Mouse (Mus musculus) myocyte (in vitro differentiated cells): ENCODE results near the gene Csnk1e. TPM values are rescaled to one million over a fixed set of nuclear protein-coding genes. Genes with fewer than 3 reads are reported as not detected.

Experiments
- H3K27me3 ChIP-seq: one replicate; pipeline ENCODE4 v1.6.1; 2011; ENCODE audit not compliant: control insufficient read depth, insufficient read depth, insufficient read length
- H3K36me3 ChIP-seq: one replicate; pipeline ENCODE4 v1.6.1; 2011; ENCODE audit not compliant: control insufficient read depth, insufficient read depth
- H3K4me2 ChIP-seq: one replicate; pipeline ENCODE4 v1.6.1; 2011; ENCODE audit warnings: low read depth, control low read depth
- H3K4me3 ChIP-seq: one replicate; pipeline ENCODE4 v1.5.1; 2011; ENCODE audit warnings: mild to moderate bottlenecking, control low read depth, moderate library complexity
- H3K79me2 ChIP-seq: one replicate; pipeline ENCODE4 v1.6.1; 2011; ENCODE audit not compliant: control insufficient read depth, insufficient read depth
- H3ac ChIP-seq: one replicate; pipeline ENCODE4 v1.6.1; 2011; ENCODE audit not compliant: control insufficient read depth, insufficient read length
- CEBPB ChIP-seq: IDR thresholded peaks from 2 replicates; pipeline ENCODE4 v1.6.1; 2011; ENCODE audit warnings: mild to moderate bottlenecking, moderate library complexity; ENCODE audit not compliant: poor library complexity, insufficient read depth, severe bottlenecking
- E2F4 ChIP-seq: IDR thresholded peaks from one replicate; pipeline ENCODE4 v1.6.1; 2011; ENCODE audit warnings: mild to moderate bottlenecking, control low read depth, moderate library complexity; ENCODE audit not compliant: insufficient read depth
- MAX ChIP-seq: IDR thresholded peaks from one replicate; pipeline ENCODE4 v1.6.1; 2011; ENCODE audit warnings: low read depth, mild to moderate bottlenecking, control low read depth
- MYOD1 ChIP-seq, 3 experiments: IDR thresholded peaks; one replicate each; pipeline ENCODE4 v1.6.1; 2011; ENCODE audit warnings: control low read depth in 2 of 3, low read depth in 2 of 3, mild to moderate bottlenecking in 2 of 3, moderate library complexity in 1 of 3; ENCODE audit not compliant: insufficient read length in 2 of 3, control insufficient read depth in 1 of 3
- MYOG ChIP-seq, 3 experiments: IDR thresholded peaks; one replicate each; pipeline ENCODE4 v1.6.1; 2011; ENCODE audit warnings: control low read depth in 2 of 3, low read depth in 2 of 3, mild to moderate bottlenecking in 2 of 3; ENCODE audit not compliant: insufficient read length in 2 of 3, control insufficient read depth in 1 of 3, insufficient read depth in 1 of 3
- POLR2A ChIP-seq: IDR thresholded peaks from one replicate; pipeline ENCODE4 v1.6.1; 2011; ENCODE audit warnings: low read depth, mild to moderate bottlenecking, control low read depth, moderate library complexity; ENCODE audit not compliant: insufficient read length
- POLR2AphosphoS2 ChIP-seq: IDR thresholded peaks from one replicate; pipeline ENCODE4 v1.6.1; 2011; ENCODE audit warnings: low read depth, control low read depth; ENCODE audit not compliant: insufficient read length
- REST ChIP-seq: IDR thresholded peaks from one replicate; pipeline ENCODE4 v1.6.1; 2011; ENCODE audit warnings: mild to moderate bottlenecking, control low read depth, moderate library complexity; ENCODE audit not compliant: insufficient read depth, insufficient read length
- SRF ChIP-seq: IDR thresholded peaks from one replicate; pipeline ENCODE4 v1.6.1; 2011; ENCODE audit warnings: low read depth; ENCODE audit not compliant: control insufficient read depth, insufficient read length
- TCF12 ChIP-seq: IDR thresholded peaks from one replicate; pipeline ENCODE4 v1.6.1; 2011; ENCODE audit warnings: mild to moderate bottlenecking, control low read depth; ENCODE audit not compliant: poor library complexity, insufficient read depth, severe bottlenecking
- TCF3 ChIP-seq: IDR thresholded peaks from one replicate; pipeline ENCODE4 v1.6.1; 2011; ENCODE audit warnings: low read depth, control low read depth; ENCODE audit not compliant: insufficient read length
- USF1 ChIP-seq: IDR thresholded peaks from one replicate; pipeline ENCODE4 v1.6.1; 2011; ENCODE audit warnings: low read depth, mild to moderate bottlenecking, control low read depth, moderate library complexity
- polyA plus RNA-seq: library from polyadenylated mRNA; unstranded; fragments of >200 nt; fragmentation: generic; extraction: Trizol; gene quantifications from one replicate; pipeline ENCODE4 v1.2.1, GENCODE M21; 2012; ENCODE audit warnings: missing spikeins

Gene Csnk1e
- polyA plus RNA-seq, 1 experiment, result 116 TPM

DNA sequence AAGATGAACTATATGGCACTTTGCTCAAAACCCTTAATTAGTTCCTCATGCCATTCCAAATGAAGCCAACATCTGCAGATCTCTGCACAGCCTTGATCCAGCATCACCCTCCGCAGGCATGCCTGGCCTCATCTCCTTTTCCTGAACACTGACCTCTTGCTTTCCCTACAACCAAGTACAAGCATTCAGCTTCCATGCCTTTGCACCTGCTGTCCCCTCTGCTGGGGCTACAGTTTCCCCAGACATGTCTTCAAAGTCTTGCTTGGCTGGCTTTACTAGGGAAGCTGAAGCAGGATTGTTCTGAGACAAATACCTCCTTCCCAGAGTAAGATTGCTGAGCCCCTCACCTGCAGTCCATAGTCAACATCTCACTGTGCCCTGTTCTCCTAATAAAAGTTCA, 51.1 kb downstream of the Csnk1e start:
- Histone ChIP-seq H3K4me3 (peak overlapping the region; percentile 72), H3K27me3 (no peaks in the 10 kb centered on the region), H3K4me2 (peak overlapping the region; percentile 92), H3K36me3 (no peaks in the 10 kb centered on the region), H3K79me2 (peaks cover 36% of the 10 kb centered on the region), H3ac (no peak overlapping the region)
- TF ChIP-seq MAX, result no peak
- TF ChIP-seq MYOG (IDR thresholded peaks at IDR 0.05; ENCODE audit: control insufficient read depth in 1 of 3, insufficient read depth in 1 of 3, insufficient read length in 2 of 3, low read depth in 2 of 3), result peak in 2 of 3 experiments; percentile 11 to 65
- TF ChIP-seq E2F4, result no peak
- no peak for TF ChIP-seq USF1
- peak; percentile 49 to 81 (median 65) for TF ChIP-seq MYOD1 (IDR thresholded peaks at IDR 0.05; ENCODE audit: control insufficient read depth in 1 of 3, insufficient read length in 2 of 3, low read depth in 2 of 3)
- no peak for TF ChIP-seq TCF12
- no peak for TF ChIP-seq CEBPB
- TF ChIP-seq POLR2A, result no peak
- TF ChIP-seq REST, result no peak
- TF ChIP-seq POLR2AphosphoS2, result no peak
- no peak for TF ChIP-seq TCF3
- TF ChIP-seq SRF, result no peak

DNA sequence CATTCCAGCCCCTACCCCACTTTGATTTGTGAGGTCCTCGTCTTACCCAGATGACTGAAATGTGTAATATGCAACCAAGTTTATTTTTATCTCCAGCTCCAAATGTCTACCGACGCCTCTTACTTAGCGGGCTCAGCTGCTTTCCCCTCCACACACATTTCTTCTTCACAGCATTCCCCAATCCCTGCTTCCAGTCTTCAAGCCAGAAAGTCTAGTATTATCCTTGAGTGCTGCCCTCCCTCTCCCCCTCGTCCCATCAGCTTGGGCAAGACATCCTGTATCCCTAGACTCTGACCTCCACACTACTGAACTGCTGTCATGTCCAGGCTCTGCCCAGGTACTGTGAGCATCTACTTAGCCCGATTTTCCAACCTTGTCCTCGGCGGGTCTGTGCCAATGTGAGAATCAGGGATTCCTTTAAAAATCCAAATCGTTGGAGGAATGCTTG, 51.6 kb downstream of the Csnk1e start:
- peak overlapping the region; percentile 58 for H3ac ChIP-seq
- peak overlapping the region; percentile 72 for H3K4me3 ChIP-seq
- H3K4me2 ChIP-seq, result peak overlapping the region; percentile 92
- H3K79me2 ChIP-seq, result peaks cover 41% of the 10 kb centered on the region
- H3K36me3 ChIP-seq, result no peaks in the 10 kb centered on the region
- H3K27me3 ChIP-seq, result no peaks in the 10 kb centered on the region
- TF ChIP-seq MYOD1 (IDR thresholded peaks at IDR 0.05; ENCODE audit: control insufficient read depth in 1 of 3, insufficient read length in 2 of 3, low read depth in 2 of 3) (peak in 1 of 3 experiments; percentile 44), POLR2A (no peak), USF1 (no peak), E2F4 (no peak), TCF12 (no peak), REST (no peak), POLR2AphosphoS2 (no peak), CEBPB (no peak), MYOG (IDR thresholded peaks at IDR 0.05; ENCODE audit: control insufficient read depth in 1 of 3, insufficient read depth in 1 of 3, insufficient read length in 2 of 3, low read depth in 2 of 3) (peak in 1 of 3 experiments; percentile 10), TCF3 (no peak)

GRCm38 (mm10) chr15:79402836-79403762, 52.3 kb downstream of the Csnk1e start, which contains the start of gene Tmem184b:
Tmem184b (minus strand) TSS chr15:79403569.
- Histone ChIP-seq H3K79me2 (peaks cover 45% of the 10 kb centered on the region), H3K4me3 (peak within 1 kb of the TSS; percentile 72), H3ac (peak within 1 kb of the TSS; percentile 58), H3K27me3 (no peaks in the 10 kb centered on the region), H3K36me3 (no peaks in the 10 kb centered on the region), H3K4me2 (peak within 1 kb of the TSS; percentile 92)
- no peak for TF ChIP-seq E2F4
- TF ChIP-seq MYOD1 (IDR thresholded peaks at IDR 0.05; ENCODE audit: control insufficient read depth in 1 of 3, insufficient read length in 2 of 3, low read depth in 2 of 3), result peak in 1 of 3 experiments; percentile 9
- TF ChIP-seq CEBPB, result no peak
- TF ChIP-seq TCF12, result no peak
- peak in 1 of 3 experiments; percentile 9 for TF ChIP-seq MYOG (IDR thresholded peaks at IDR 0.05; ENCODE audit: control insufficient read depth in 1 of 3, insufficient read depth in 1 of 3, insufficient read length in 2 of 3, low read depth in 2 of 3)
- peak; percentile 84 for TF ChIP-seq POLR2AphosphoS2
- no peak for TF ChIP-seq MAX
- no peak for TF ChIP-seq USF1
- peak; percentile 84 for TF ChIP-seq POLR2A

DNA sequence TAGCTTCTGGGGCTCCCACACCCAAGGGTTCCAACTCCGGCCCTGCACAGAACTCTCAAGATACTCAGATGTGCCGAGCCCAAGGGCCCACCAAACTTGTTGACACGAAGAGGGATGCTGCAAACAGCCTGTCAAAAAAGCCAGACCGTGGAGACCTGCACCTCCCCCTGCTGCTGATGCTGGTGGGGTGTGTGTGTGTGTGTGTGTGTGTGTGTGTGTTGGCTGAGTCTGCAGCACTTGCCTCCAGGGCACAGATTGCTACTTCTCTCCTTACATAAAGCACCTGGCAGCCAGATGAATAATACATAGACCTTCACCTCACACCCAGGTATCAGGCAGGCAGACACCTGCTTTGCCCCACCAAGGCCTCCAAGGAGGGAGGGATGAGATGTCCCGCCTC, 53.2 kb downstream of the Csnk1e start:
- Histone ChIP-seq H3ac (peak overlapping the region; percentile 58), H3K36me3 (no peaks in the 10 kb centered on the region), H3K79me2 (peaks cover 45% of the 10 kb centered on the region), H3K4me3 (peak overlapping the region; percentile 72), H3K27me3 (no peaks in the 10 kb centered on the region), H3K4me2 (peak overlapping the region; percentile 88)
- TF ChIP-seq TCF12 (no peak), MAX (no peak), POLR2AphosphoS2 (no peak), POLR2A (no peak), E2F4 (no peak), MYOD1 (IDR thresholded peaks at IDR 0.05; ENCODE audit: control insufficient read depth in 1 of 3, insufficient read length in 2 of 3, low read depth in 2 of 3) (no peak), CEBPB (no peak), MYOG (IDR thresholded peaks at IDR 0.05; ENCODE audit: control insufficient read depth in 1 of 3, insufficient read depth in 1 of 3, insufficient read length in 2 of 3, low read depth in 2 of 3) (no peak), USF1 (no peak), SRF (no peak), TCF3 (no peak), REST (no peak)
